Mouse (Mus musculus) heart, postnatal 0 days (tissue): ENCODE data around the gene Gm45140.
A peak's percentile ranks its signal among the peaks of the same experiment; 100 is the strongest.

ENCODE experiments used
- CTCF ChIP-seq: IDR thresholded peaks from 2 replicates; pipeline ENCODE4 v1.5.1; 2016; ENCODE audit warnings: antibody characterized with exemption, control low read depth, low read depth
- EP300 ChIP-seq: IDR thresholded peaks from 2 replicates; pipeline ENCODE4 v1.6.1; 2016; ENCODE audit warnings: antibody characterized with exemption, low read depth

DNA sequence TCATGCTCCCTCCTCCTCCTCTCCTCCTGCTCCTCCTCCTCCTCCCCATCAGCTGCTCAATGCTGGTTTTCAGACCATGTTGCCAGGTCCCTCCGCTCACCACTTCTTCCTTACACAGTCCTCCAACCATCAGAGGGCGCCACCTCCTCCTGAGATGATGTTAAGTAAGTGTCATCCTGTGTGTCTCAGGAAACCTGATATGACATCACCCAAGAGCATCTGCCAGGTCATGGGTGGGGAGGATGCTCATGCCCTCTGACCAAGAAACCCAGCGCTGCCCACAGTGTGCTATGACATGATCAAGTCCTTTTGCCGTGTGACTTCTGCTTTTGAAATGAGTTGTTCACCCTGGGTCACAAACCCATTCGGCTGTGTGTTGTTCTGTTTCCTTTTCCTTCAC, 92.8 kb downstream of the Gm45140 start:
- 0 out of 2 replicates have a peak, but pooled peaks have one; percentile 1 for TF ChIP-seq CTCF
- no peak for TF ChIP-seq EP300
